Mouse (Mus musculus) limb, embryonic 10.5 days (tissue): ENCODE data around the gene Tnxb. TPM values are rescaled to one million over a fixed set of nuclear protein-coding genes. Genes with fewer than 3 reads are reported as not detected.
"Not testable (repeated sequence)": the region's sequence is repeated elsewhere in the genome, so short reads cannot be mapped to it uniquely, and the experiment has no call there.

Experiments used
- DNase-seq: peaks from one replicate; pipeline ENCODE4 v3.0.0-alpha.2; 2017; ENCODE audit warnings: low spot score
- H3K27ac ChIP-seq: fragments of 300-500 bp; sonication (generic); 2 replicates; pipeline ENCODE4 v1.5.1; 2016; ENCODE audit warnings: mild to moderate bottlenecking
- H3K27me3 ChIP-seq: fragments of 300-500 bp; sonication (generic); 2 replicates; pipeline ENCODE4 v1.6.1; 2016; ENCODE audit warnings: low read depth, mild to moderate bottlenecking; ENCODE audit not compliant: poor library complexity, severe bottlenecking
- H3K36me3 ChIP-seq: fragments of 300-500 bp; sonication (generic); 2 replicates; pipeline ENCODE4 v1.6.1; 2016; ENCODE audit warnings: mild to moderate bottlenecking, moderate library complexity
- H3K4me1 ChIP-seq: fragments of 300-500 bp; sonication (generic); 2 replicates; pipeline ENCODE4 v1.6.1; 2016
- H3K4me3 ChIP-seq: fragments of 300-500 bp; sonication (generic); 2 replicates; pipeline ENCODE4 v1.5.1; 2016; ENCODE audit warnings: mild to moderate bottlenecking, moderate library complexity
- H3K9me3 ChIP-seq: fragments of 300-500 bp; sonication (generic); replicated peaks from 2 replicates; pipeline ENCODE4 v1.6.1; 2016; ENCODE audit warnings: mild to moderate bottlenecking
- WGBS: fragments of 180-500 bp; shearing (Covaris S2); methylation state at CpG from one replicate; pipeline ENCODE4 v1.1.7; 2016; 5-methylcytosine and 5-hydroxymethylcytosine counted together
- polyA plus RNA-seq: library from polyadenylated mRNA; unstranded; fragments of >200 nt; fragmentation: Nextera tagmentation; extraction: Ambion mirVana; gene quantifications from 2 replicates; pipeline ENCODE4 v1.2.1, GENCODE M21; 2016

Gene Tnxb
- polyA plus RNA-seq, 1 experiment from 2014 or later = not detected

DNA sequence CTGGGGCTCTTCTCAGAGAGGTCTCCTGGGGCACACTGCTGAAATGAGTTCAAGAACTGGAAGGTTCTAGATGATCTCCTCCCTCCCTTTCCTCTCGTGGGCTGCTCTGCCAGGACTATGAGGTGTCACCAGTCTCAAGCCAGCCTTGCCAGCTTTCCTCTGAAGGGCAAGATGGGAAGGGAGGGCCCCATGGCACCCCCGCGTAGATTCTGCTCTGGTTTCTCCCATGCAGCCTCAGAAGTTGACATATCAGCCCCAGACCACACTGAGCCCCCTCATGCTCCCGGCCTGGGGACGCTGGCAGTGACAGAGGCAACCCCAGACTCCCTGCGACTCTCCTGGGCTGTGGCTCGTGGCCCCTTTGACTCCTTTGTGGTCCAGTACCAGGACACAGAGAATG is 45.1 kb downstream of the Tnxb start:
- 91% methylated on average over 7 of the region's 7 CpGs for WGBS
- not testable (repeated sequence) for H3K9me3 ChIP-seq, H3K4me1 ChIP-seq, H3K27me3 ChIP-seq, DNase-seq, H3K27ac ChIP-seq, H3K36me3 ChIP-seq, H3K4me3 ChIP-seq

- no peaks in the 10 kb centered on the region for H3K9me3 ChIP-seq
- no peak for DNase-seq
- H3K27me3 ChIP-seq = no peaks in the 10 kb centered on the region
- no peak overlapping the region for H3K4me3 ChIP-seq
- no peaks in the 10 kb centered on the region for H3K36me3 ChIP-seq
- no peaks in the 10 kb centered on the region for H3K4me1 ChIP-seq
- WGBS = 94% methylated on average over 15 of the region's 15 CpGs
- H3K27ac ChIP-seq = no peak overlapping the region
Observed at GRCm38 (mm10) chr17:34716247-34716646, 45.9 kb downstream of the Tnxb start.

DNA sequence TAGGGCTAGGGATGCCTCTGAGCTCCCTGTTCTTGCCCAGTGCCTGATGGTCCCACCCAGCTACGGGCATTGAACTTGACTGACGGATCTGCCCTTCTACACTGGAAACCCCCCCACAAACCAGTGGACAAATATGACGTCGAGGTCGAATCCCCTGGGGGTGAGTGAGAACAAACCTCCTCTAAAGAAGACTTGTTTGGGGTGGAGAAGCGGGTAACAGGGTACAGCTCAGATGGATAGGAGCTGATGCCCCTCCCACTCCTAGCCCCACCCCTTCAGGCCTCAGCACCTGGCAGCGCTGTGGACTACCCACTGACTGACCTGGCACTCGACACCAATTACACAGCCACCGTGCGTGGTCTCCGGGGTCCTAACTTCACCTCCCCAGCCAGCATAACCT is 47.1 kb downstream of the Tnxb start:
- Histone ChIP-seq H3K27ac (no peak overlapping the region), H3K4me3 (no peak overlapping the region), H3K4me1 (no peaks in the 10 kb centered on the region), H3K27me3 (no peaks in the 10 kb centered on the region), H3K9me3 (no peaks in the 10 kb centered on the region), H3K36me3 (no peaks in the 10 kb centered on the region)
- 87% methylated on average over 11 of the region's 11 CpGs for WGBS
- no peak for DNase-seq

- not testable (repeated sequence) for DNase-seq, H3K9me3 ChIP-seq, H3K4me3 ChIP-seq, H3K36me3 ChIP-seq, H3K27ac ChIP-seq, H3K27me3 ChIP-seq, H3K4me1 ChIP-seq
- WGBS = 84% methylated on average over 8 of the region's 8 CpGs
Observed at GRCm38 (mm10) chr17:34719886-34720285, 49.6 kb downstream of the Tnxb start.

GRCm38 (mm10) chr17:34722238-34722637 is 51.9 kb downstream of the Tnxb start:
- H3K9me3 ChIP-seq, H3K4me1 ChIP-seq, H3K27me3 ChIP-seq, H3K36me3 ChIP-seq, DNase-seq, H3K4me3 ChIP-seq, H3K27ac ChIP-seq: not testable (repeated sequence)
- WGBS = 89% methylated on average over 2 of the region's 4 CpGs

- Histone ChIP-seq H3K27ac (no peak overlapping the region), H3K9me3 (no peaks in the 10 kb centered on the region), H3K27me3 (no peaks in the 10 kb centered on the region), H3K36me3 (no peaks in the 10 kb centered on the region), H3K4me3 (no peak overlapping the region), H3K4me1 (no peaks in the 10 kb centered on the region)
- no peak for DNase-seq
- 80% methylated on average over 4 of the region's 4 CpGs for WGBS
Observed at GRCm38 (mm10) chr17:34723066-34723465, 52.7 kb downstream of the Tnxb start.

DNA sequence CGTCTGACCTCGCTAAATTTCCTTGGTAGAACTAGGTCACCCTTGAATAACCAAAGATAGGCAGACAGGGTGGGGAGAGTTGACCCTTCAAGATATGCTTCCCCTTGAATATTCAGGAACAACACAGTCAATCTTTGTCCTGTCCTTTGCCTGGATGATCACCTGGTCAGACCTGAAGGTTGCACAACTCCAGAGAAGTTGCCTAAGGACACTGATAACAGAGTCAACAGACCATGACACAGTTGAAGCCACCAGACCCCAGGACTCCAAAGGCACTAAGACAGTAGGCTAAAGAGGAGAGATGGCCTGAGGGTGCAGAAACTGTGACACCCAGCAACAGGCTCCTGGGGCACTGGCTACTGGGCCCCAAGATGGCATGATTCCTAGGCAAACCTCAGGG is 57.6 kb downstream of the Tnxb start:
- no peaks in the 10 kb centered on the region for H3K27me3 ChIP-seq
- no peaks in the 10 kb centered on the region for H3K36me3 ChIP-seq
- no peak overlapping the region for H3K4me3 ChIP-seq
- no peak for DNase-seq
- WGBS = 96% methylated on average over 2 of the region's 2 CpGs
- no peak overlapping the region for H3K27ac ChIP-seq
- no peaks in the 10 kb centered on the region for H3K4me1 ChIP-seq
- no peaks in the 10 kb centered on the region for H3K9me3 ChIP-seq

- H3K9me3 ChIP-seq, H3K27me3 ChIP-seq, H3K4me1 ChIP-seq, H3K4me3 ChIP-seq, H3K36me3 ChIP-seq, H3K27ac ChIP-seq, DNase-seq: not testable (repeated sequence)
- 76% methylated on average over 11 of the region's 11 CpGs for WGBS
Observed at GRCm38 (mm10) chr17:34729155-34729554, 58.8 kb downstream of the Tnxb start.

DNA sequence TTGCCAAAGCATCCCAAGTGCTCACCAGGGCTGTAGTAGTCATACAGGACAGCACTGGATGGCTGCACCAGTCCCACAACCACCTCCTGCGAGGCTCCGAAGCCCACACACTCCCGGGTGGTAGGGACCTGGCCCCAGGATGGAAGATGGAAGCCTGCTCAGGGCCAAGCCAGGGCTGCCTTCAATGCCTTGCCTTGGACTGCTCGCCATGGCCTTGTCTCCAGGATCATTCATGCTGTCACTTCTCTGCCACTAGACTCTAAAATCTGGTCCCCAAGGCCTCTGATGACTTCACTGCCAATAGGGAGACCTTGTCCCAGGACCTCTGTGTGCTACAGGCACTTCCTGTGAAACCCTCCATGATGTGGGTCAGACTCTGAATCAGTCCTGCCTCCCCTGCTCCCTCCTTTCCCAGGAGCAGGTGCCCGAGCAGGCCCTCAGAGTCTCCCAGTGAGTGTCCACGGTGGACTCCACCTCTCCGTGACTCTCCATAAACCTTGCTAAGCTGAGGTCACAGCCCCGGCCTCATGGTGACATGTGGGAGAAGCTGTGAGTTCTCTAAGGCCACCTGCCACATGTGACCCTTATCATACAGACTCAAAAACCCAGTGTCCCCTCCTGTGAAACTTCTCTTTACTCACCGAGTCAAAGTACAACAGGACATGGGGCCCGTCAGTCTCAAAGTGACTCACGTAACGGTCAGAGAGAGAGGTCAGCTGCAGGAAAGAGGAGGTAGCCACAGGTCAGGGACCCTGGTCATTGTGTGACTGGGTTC is 59.6 kb downstream of the Tnxb start:
- not testable (repeated sequence) for H3K27ac ChIP-seq, H3K4me1 ChIP-seq, DNase-seq, H3K27me3 ChIP-seq, H3K36me3 ChIP-seq, H3K9me3 ChIP-seq, H3K4me3 ChIP-seq
- WGBS = 87% methylated on average over 12 of the region's 12 CpGs

DNA sequence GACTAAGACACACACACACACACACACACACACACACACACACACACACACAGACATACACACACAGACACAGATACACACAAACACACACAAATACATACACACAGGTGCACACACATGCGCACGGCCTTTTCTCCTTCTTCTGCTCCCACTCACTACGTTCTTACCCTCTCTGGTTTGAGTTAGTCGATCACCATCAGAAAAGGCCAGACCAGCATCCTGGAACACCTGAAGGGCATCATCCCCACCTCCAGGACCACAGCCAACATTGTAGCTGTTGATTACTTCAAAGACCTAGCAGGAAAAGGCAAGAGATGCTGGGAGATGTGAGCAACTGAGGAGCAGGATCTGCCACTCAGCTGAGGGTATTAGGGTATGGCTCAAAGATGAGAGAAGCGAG is 67.1 kb downstream of the Tnxb start:
- H3K27ac ChIP-seq, H3K9me3 ChIP-seq, H3K4me3 ChIP-seq, H3K36me3 ChIP-seq, H3K4me1 ChIP-seq: not testable (repeated sequence)
- DNase-seq = peak; percentile 14
- peaks cover 12% of the 10 kb centered on the region; the same call in 1 of the 2 replicates for H3K27me3 ChIP-seq
- WGBS = 88% methylated on average over 5 of the region's 5 CpGs

DNA sequence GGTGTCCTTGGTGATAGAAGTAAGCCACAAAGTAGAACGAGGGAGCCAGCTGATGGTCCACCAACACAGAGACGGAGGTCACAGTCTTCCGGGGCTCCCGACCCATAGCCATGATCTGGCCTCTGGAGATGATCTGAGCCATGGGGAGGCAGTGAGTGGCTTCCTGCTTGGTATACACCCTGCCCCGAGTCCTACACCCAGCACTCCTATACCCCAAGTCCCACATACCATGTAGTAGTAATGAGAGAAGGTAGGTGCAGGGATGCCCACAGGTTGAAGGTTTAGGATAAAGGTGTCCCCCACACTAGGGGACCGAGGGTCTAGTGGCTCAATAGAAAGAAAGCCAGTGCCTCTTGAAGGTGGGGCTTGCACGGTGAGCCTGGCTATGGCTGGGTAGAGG is 69.4 kb downstream of the Tnxb start:
- not testable (repeated sequence) for H3K4me1 ChIP-seq, H3K27ac ChIP-seq, H3K4me3 ChIP-seq, H3K36me3 ChIP-seq, H3K9me3 ChIP-seq, DNase-seq
- H3K27me3 ChIP-seq = peaks cover 12% of the 10 kb centered on the region; the same call in 1 of the 2 replicates
- WGBS = 89% methylated on average over 7 of the region's 7 CpGs

DNA sequence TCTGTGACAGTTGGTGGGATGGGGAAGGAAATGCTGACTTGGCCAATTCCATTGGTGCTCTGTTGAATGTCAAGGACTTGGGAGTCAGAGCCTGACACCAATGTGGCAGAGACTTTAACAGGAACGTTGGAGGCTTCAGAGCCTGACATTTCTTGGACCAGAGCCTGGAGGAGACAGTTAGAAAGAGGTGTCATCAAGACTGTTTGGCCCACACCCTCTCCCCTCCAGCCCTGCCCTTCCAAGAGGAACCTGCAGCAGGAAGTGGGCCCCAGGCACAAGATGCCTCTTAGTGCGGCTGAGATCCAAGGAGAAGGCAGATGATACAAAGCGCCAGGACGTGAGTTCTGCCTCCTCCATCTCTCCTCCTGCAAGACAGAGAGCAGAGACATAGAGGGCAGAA is 69.9 kb downstream of the Tnxb start:
- Histone ChIP-seq H3K4me1 (no peaks in the 10 kb centered on the region), H3K36me3 (no peaks in the 10 kb centered on the region), H3K27ac (no peak overlapping the region), H3K4me3 (no peak overlapping the region), H3K27me3 (peaks cover 12% of the 10 kb centered on the region; the same call in 1 of the 2 replicates), H3K9me3 (no peaks in the 10 kb centered on the region)
- 84% methylated on average over 4 of the region's 4 CpGs for WGBS
- peak; percentile 18 for DNase-seq

DNA sequence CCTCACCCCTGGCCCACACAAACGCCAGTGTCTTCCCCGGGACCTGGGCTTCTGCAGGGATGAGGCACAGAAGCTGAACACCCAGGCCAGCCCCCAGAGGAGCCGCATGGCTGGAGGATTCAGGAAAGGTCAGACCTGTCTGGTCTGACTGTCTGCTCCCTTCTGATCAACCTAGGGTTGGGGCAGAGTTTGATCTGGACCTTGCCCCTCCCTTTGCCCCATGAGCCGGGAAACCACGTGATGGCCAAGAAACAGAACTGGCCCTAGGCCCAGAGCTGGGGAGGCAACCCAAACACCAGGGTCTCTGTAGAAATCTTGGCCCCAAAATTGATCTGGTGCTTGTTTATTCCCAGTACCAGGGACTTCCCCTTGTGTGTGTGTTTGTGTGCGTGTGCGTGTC is 73.4 kb downstream of the Tnxb start, which contains the start of gene C4b:
Gene C4b (minus strand): TSS at position 164 of the 400 bp plus-strand sequence.
- H3K27ac ChIP-seq = no peak within 1 kb of the TSS
- H3K4me3 ChIP-seq = no peak within 1 kb of the TSS
- no peaks in the 10 kb centered on the region for H3K27me3 ChIP-seq
- no peaks in the 10 kb centered on the region for H3K36me3 ChIP-seq
- 86% methylated on average over 7 of the region's 7 CpGs for WGBS
- no peaks in the 10 kb centered on the region for H3K9me3 ChIP-seq
- no peaks in the 10 kb centered on the region for H3K4me1 ChIP-seq
- DNase-seq = peak; percentile 19

DNA sequence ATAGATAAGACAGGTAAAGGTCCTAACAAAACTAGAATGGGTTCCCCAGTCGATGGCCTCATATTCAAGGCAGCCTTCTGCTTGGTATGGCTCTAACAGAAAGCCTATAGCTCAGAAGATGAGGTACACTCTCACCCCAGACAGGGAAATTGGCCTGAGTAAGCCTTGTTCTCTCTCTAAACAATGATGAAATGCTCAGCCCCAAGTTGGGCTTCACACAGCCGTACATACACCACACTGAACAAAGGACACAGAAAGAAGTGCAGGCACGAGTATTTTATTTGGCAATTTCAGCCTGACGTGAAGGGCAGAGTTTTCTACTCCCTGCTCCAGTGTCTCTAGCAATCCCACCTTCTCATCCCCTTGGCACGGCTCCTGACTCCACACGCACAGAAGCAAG is 73.9 kb downstream of the Tnxb start:
- 87% methylated on average over 6 of the region's 6 CpGs for WGBS
- H3K36me3 ChIP-seq = no peaks in the 10 kb centered on the region
- H3K27ac ChIP-seq = no peak overlapping the region
- peak; percentile 21 for DNase-seq
- no peaks in the 10 kb centered on the region for H3K27me3 ChIP-seq
- H3K4me3 ChIP-seq = no peak overlapping the region
- 0 out of 2 replicates have a peak, but pooled peaks cover 2% of the 10 kb centered on the region for H3K9me3 ChIP-seq
- no peaks in the 10 kb centered on the region for H3K4me1 ChIP-seq
